Mouse (Mus musculus) bone marrow macrophage, adult 2 months (primary cell): ENCODE results near the gene Amy1.

Source experiments
- CTCF ChIP-seq: IDR thresholded peaks from 2 replicates; pipeline ENCODE4 v1.5.1; 2012; ENCODE audit warnings: low read depth, mild to moderate bottlenecking, low read length, moderate library complexity
- POLR2A ChIP-seq: IDR thresholded peaks from 2 replicates; pipeline ENCODE4 v1.6.1; 2012; ENCODE audit warnings: mild to moderate bottlenecking, low read depth, low read length, borderline replicate concordance

GRCm38 (mm10) chr3:113631611-113632010, 25.1 kb upstream of the Amy1 start:
- TF ChIP-seq CTCF (no peak), POLR2A (no peak)
